In genomic region chr2:164805332-164805718, GRCm38 (mm10) we compare ENCODE assay signal across 9 mouse cellular contexts. TPM values are rescaled to one million over a fixed set of nuclear protein-coding genes. Genes with fewer than 3 reads are reported as not detected.
DNase-seq lines count a peak whose midpoint lies in the region; ATAC-seq and TF ChIP-seq lines count a peak whose summit lies in the region.
"Had no signal": no experiment of that assay in that cellular context is flagged by ENCODE, and none has a peak within 500 bp of the region (broad histone marks: within the 10 kb centered on the region; RNA-seq: fewer than 3 reads in every experiment).

No protein-coding gene starts in this region.

- peaks cover 52% of the 10 kb centered on the region for H3K4me1 ChIP-seq in E14TG2a.4 (replicated peaks; ENCODE audit: low read depth, low read length)
- 0 out of 2 replicates have a peak, but pooled peaks cover 4% of the 10 kb centered on the region for H3K4me1 ChIP-seq in forebrain, postnatal 0 days (ENCODE audit: insufficient read depth)
- H3K4me1 ChIP-seq in liver, postnatal 0 days (ENCODE audit: insufficient read depth), result peaks cover 29% of the 10 kb centered on the region

- peak overlapping the region; percentile 67 for H3K4me2 ChIP-seq in forebrain, postnatal 0 days (ENCODE audit: low read depth)
- peak overlapping the region; percentile 83 for H3K4me2 ChIP-seq in liver, postnatal 0 days (ENCODE audit: low read depth, low read length)

- H3K9ac ChIP-seq in forebrain, postnatal 0 days, result peak overlapping the region; percentile 71
- peak overlapping the region; percentile 62 for H3K9ac ChIP-seq in liver, postnatal 0 days (replicated peaks)

- H3K9me3 ChIP-seq in E14TG2a.4 (ENCODE audit: low read length), result no peaks in the 10 kb centered on the region
- no peaks in the 10 kb centered on the region for H3K9me3 ChIP-seq in forebrain, postnatal 0 days (ENCODE audit: low read length)
- no peaks in the 10 kb centered on the region for H3K9me3 ChIP-seq in liver, postnatal 0 days (ENCODE audit: low read length)

- H3K4me3 ChIP-seq in gastrocnemius, adult 2 months, result peak overlapping the region; percentile 90
- H3K4me3 ChIP-seq in E14TG2a.4 (replicated peaks; ENCODE audit: low read length), result peak overlapping the region; percentile 93
- peak overlapping the region; percentile 53 for H3K4me3 ChIP-seq in forebrain, postnatal 0 days (ENCODE audit: low read depth, low read length)
- peak overlapping the region; percentile 85 for H3K4me3 ChIP-seq in liver, postnatal 0 days (ENCODE audit: low read depth, low read length)

- no peak for DNase-seq in gastrocnemius, adult 2 months
- no peak for DNase-seq in gastrocnemius, postnatal 4 days (ENCODE audit: low spot score in 2 of 2)
- no peak for DNase-seq in forebrain, postnatal 0 days
- DNase-seq in liver, postnatal 0 days, result no peak
- DNase-seq in adrenal gland, postnatal 4 days (ENCODE audit: low spot score in 2 of 2), result no peak
- DNase-seq in thymus, postnatal 0 days (ENCODE audit: low spot score), result no peak
- DNase-seq in layer of hippocampus, adult 8-10 months (ENCODE audit: low spot score in 2 of 2), result no peak

- H3K36me3 ChIP-seq in E14TG2a.4 (ENCODE audit: insufficient read depth, low read length), result peaks cover 57% of the 10 kb centered on the region
- H3K36me3 ChIP-seq in forebrain, postnatal 0 days (ENCODE audit: insufficient read depth), result peaks cover 5% of the 10 kb centered on the region
- H3K36me3 ChIP-seq in liver, postnatal 0 days (replicated peaks; ENCODE audit: insufficient read depth, low read length), result peaks cover 14% of the 10 kb centered on the region; the same call in 1 of the 2 replicates

- WGBS in forebrain, postnatal 0 days, result under 1% methylated on average over 21 of the region's 21 CpGs
- WGBS in liver, postnatal 0 days (ENCODE audit: insufficient replicate concordance), result 1% methylated on average over 21 of the region's 21 CpGs

- no peak for TF ChIP-seq EP300 in liver, postnatal 0 days (IDR thresholded peaks at IDR 0.05; ENCODE audit: low read depth)

- H3K27ac ChIP-seq in gastrocnemius, adult 2 months, result peak overlapping the region; percentile 88
- peak overlapping the region; percentile 73 for H3K27ac ChIP-seq in forebrain, postnatal 0 days (ENCODE audit: low read depth, low read length)
- H3K27ac ChIP-seq in liver, postnatal 0 days (ENCODE audit: low read depth), result peak overlapping the region; percentile 93

- no peaks in the 10 kb centered on the region for H3K27me3 ChIP-seq in E14TG2a.4 (ENCODE audit: insufficient read depth, low read length)
- no peaks in the 10 kb centered on the region for H3K27me3 ChIP-seq in forebrain, postnatal 0 days (ENCODE audit: insufficient read depth, low read length)
- no peaks in the 10 kb centered on the region for H3K27me3 ChIP-seq in liver, postnatal 0 days (ENCODE audit: insufficient read depth, low read length)

- TF ChIP-seq CTCF in gastrocnemius, adult 2 months (IDR thresholded peaks at IDR 0.05), result no peak
- no peak for TF ChIP-seq CTCF in E14TG2a.4 (conservative IDR thresholded peaks at IDR 0.05; ENCODE audit: low read length)
- no peak for TF ChIP-seq CTCF in forebrain, postnatal 0 days (IDR thresholded peaks at IDR 0.05; ENCODE audit: low read depth)
- TF ChIP-seq CTCF in liver, postnatal 0 days (IDR thresholded peaks at IDR 0.05; ENCODE audit: low read depth), result no peak

- intact Hi-C loops in gastrocnemius, adult 2 months (cut with DNase I), result no loop called here

- ATAC-seq in forebrain, postnatal 0 days, result peak; percentile 39
- peak; percentile 70 for ATAC-seq in liver, postnatal 0 days

RNA-seq across cellular contexts. Expression of gene Zswim3, which starts 0.4 kb away (rescaled TPM):
- total RNA-seq in gastrocnemius, adult 2 months (2021), result 1 to 10 TPM; 1.2 to 1.4 TPM
- total RNA-seq in gastrocnemius, postnatal 4 days (2021), result 1 to 10 TPM; 1.5 to 1.6 TPM
- total RNA-seq in forebrain, postnatal 0 days (2014; rRNA removed), result 5.5 and 6.7 TPM in 2 replicates
- 2.6 and 5.2 TPM in 2 replicates for polyA plus RNA-seq in forebrain, postnatal 0 days (2015; fragmentation: Nextera tagmentation; extraction: Ambion mirVana)
- polyA plus RNA-seq in liver, postnatal 0 days (2015; fragmentation: Nextera tagmentation; extraction: Ambion mirVana), result 2.0 and 2.2 TPM in 2 replicates
- total RNA-seq in adrenal gland, postnatal 4 days (2021), result 1 to 10 TPM; 3.8 to 4.5 TPM
- polyA plus RNA-seq in thymus, postnatal 0 days (2015; fragmentation: Nextera tagmentation; extraction: Ambion mirVana), result 7.1 TPM in 2 replicates
- 10 to 100 TPM in 1 of 4 experiments, 1 to 10 TPM in 3; 8.3 to 10.2 (median 9.5) TPM for total RNA-seq in layer of hippocampus, adult 8-10 months (2022)

RNA-seq across cellular contexts. Expression of gene Acot8, which starts 0.6 kb away (rescaled TPM):
- total RNA-seq in gastrocnemius, adult 2 months (2021), result 1 to 10 TPM; 7.9 to 8.6 TPM
- total RNA-seq in gastrocnemius, postnatal 4 days (2021), result 10 to 100 TPM; 12.8 to 14.0 TPM
- 17.4 and 23.0 TPM in 2 replicates for total RNA-seq in forebrain, postnatal 0 days (2014; rRNA removed)
- 13.7 and 17.1 TPM in 2 replicates for polyA plus RNA-seq in forebrain, postnatal 0 days (2015; fragmentation: Nextera tagmentation; extraction: Ambion mirVana)
- polyA plus RNA-seq in liver, postnatal 0 days (2015; fragmentation: Nextera tagmentation; extraction: Ambion mirVana), result 23.1 and 25.0 TPM in 2 replicates
- total RNA-seq in adrenal gland, postnatal 4 days (2021), result 10 to 100 TPM; 30.1 to 31.3 TPM
- polyA plus RNA-seq in thymus, postnatal 0 days (2015; fragmentation: Nextera tagmentation; extraction: Ambion mirVana), result 30.0 and 31.1 TPM in 2 replicates
- 10 to 100 TPM; 25.1 to 34.0 (median 27.7) TPM for total RNA-seq in layer of hippocampus, adult 8-10 months (2022)

RNA-seq across cellular contexts. Expression of gene Zswim1, which starts 17.2 kb away (rescaled TPM):
- total RNA-seq in gastrocnemius, adult 2 months (2021), result 1 to 10 TPM; 4.6 to 4.9 TPM
- 1 to 10 TPM; 4.7 to 5.9 TPM for total RNA-seq in gastrocnemius, postnatal 4 days (2021)
- total RNA-seq in forebrain, postnatal 0 days (2014; rRNA removed), result 11.2 and 18.6 TPM in 2 replicates
- polyA plus RNA-seq in forebrain, postnatal 0 days (2015; fragmentation: Nextera tagmentation; extraction: Ambion mirVana), result 27.5 and 32.6 TPM in 2 replicates
- 3.1 TPM in 2 replicates for polyA plus RNA-seq in liver, postnatal 0 days (2015; fragmentation: Nextera tagmentation; extraction: Ambion mirVana)
- total RNA-seq in adrenal gland, postnatal 4 days (2021), result 10 to 100 TPM; 10.7 to 11.0 TPM
- polyA plus RNA-seq in thymus, postnatal 0 days (2015; fragmentation: Nextera tagmentation; extraction: Ambion mirVana), result 8.7 and 9.1 TPM in 2 replicates
- 10 to 100 TPM; 22.2 to 25.1 (median 22.9) TPM for total RNA-seq in layer of hippocampus, adult 8-10 months (2022)

RNA-seq across cellular contexts. Expression of gene Snx21, which starts 19.7 kb away (rescaled TPM):
- 10 to 100 TPM; 20.6 to 25.6 TPM for total RNA-seq in gastrocnemius, adult 2 months (2021)
- total RNA-seq in gastrocnemius, postnatal 4 days (2021), result 10 to 100 TPM; 23.4 to 24.6 TPM
- 72.0 and 77.5 TPM in 2 replicates for total RNA-seq in forebrain, postnatal 0 days (2014; rRNA removed)
- polyA plus RNA-seq in forebrain, postnatal 0 days (2015; fragmentation: Nextera tagmentation; extraction: Ambion mirVana), result 48.5 and 50.2 TPM in 2 replicates
- 6.1 and 7.4 TPM in 2 replicates for polyA plus RNA-seq in liver, postnatal 0 days (2015; fragmentation: Nextera tagmentation; extraction: Ambion mirVana)
- 10 to 100 TPM; 40.5 to 42.9 TPM for total RNA-seq in adrenal gland, postnatal 4 days (2021)
- 7.0 and 7.7 TPM in 2 replicates for polyA plus RNA-seq in thymus, postnatal 0 days (2015; fragmentation: Nextera tagmentation; extraction: Ambion mirVana)
- total RNA-seq in layer of hippocampus, adult 8-10 months (2022), result 10 to 100 TPM; 33.0 to 44.9 (median 39.9) TPM

RNA-seq across cellular contexts. Expression of gene Spata25, which starts 23.0 kb away (rescaled TPM):
- under 1 TPM in 1 of 2 experiments, not detected in 1; 0.84 TPM for total RNA-seq in gastrocnemius, adult 2 months (2021)
- 1 to 10 TPM; 1.2 to 1.9 TPM for total RNA-seq in gastrocnemius, postnatal 4 days (2021)
- total RNA-seq in forebrain, postnatal 0 days (2014; rRNA removed), result 0.62 and 1.00 TPM in 2 replicates
- not detected in 2 replicates for polyA plus RNA-seq in forebrain, postnatal 0 days (2015; fragmentation: Nextera tagmentation; extraction: Ambion mirVana)
- polyA plus RNA-seq in liver, postnatal 0 days (2015; fragmentation: Nextera tagmentation; extraction: Ambion mirVana), result not detected in 2 replicates
- 1 to 10 TPM in 1 of 2 experiments, under 1 TPM in 1; 0.76 to 1.7 TPM for total RNA-seq in adrenal gland, postnatal 4 days (2021)
- polyA plus RNA-seq in thymus, postnatal 0 days (2015; fragmentation: Nextera tagmentation; extraction: Ambion mirVana), result 0.17 and 0.85 TPM in 2 replicates
- total RNA-seq in layer of hippocampus, adult 8-10 months (2022), result 1 to 10 TPM in 1 of 4 experiments, under 1 TPM in 1, not detected in 2; 0.54 to 1.3 TPM
- total RNA-seq: left cerebral cortex, postnatal 14 days had no signal
